Mouse (Mus musculus) E14TG2a.4 (cell line): ENCODE results near the gene Pbld1.
A peak's percentile ranks its signal among the peaks of the same experiment; 100 is the strongest.

Source experiments
- H3K27me3 ChIP-seq: 2 replicates; pipeline ENCODE4 v1.6.1; 2014; ENCODE audit warnings: low read length, control low read depth; ENCODE audit not compliant: insufficient read depth
- H3K36me3 ChIP-seq: 2 replicates; pipeline ENCODE4 v1.6.1; 2014; ENCODE audit warnings: low read length, control low read depth; ENCODE audit not compliant: insufficient read depth
- H3K4me1 ChIP-seq: replicated peaks from 2 replicates; pipeline ENCODE4 v1.6.1; 2014; ENCODE audit warnings: low read depth, low read length, control low read depth
- H3K4me3 ChIP-seq: replicated peaks from 2 replicates; pipeline ENCODE4 v1.5.1; 2014; ENCODE audit warnings: mild to moderate bottlenecking, low read length
- H3K9me3 ChIP-seq: 2 replicates; pipeline ENCODE4 v1.6.1; 2014; ENCODE audit warnings: low read length, control low read depth
- CTCF ChIP-seq: conservative IDR thresholded peaks from 2 replicates; pipeline ENCODE4 v1.5.1; 2014; ENCODE audit warnings: low read length
- NANOG ChIP-seq: IDR thresholded peaks from 2 replicates; pipeline ENCODE4 v1.6.1; 2014; ENCODE audit warnings: borderline replicate concordance, low read length, mixed read lengths
- POU5F1 ChIP-seq: IDR thresholded peaks from 2 replicates; pipeline ENCODE4 v1.6.1; 2014; ENCODE audit warnings: low read length, borderline replicate concordance

Gene Pbld1

DNA sequence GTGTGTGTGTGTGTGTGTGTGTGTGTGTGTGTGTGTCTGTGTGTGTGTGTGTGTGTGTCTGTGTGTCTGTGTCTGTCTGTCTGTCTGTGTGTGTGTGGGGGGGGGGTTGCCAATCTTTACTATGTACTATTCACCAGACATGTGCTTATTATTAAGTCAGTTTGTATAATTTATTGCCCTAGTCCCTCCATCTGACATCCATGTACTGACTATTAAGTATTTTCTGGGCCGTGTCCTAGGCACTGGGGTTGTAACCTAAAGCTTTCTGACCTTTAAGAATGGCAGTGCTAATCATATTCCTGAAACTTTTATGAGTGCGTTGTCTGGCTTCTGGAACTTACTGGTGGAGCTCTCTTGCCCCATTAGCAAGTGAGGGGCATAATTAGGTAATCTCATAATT is 36.8 kb downstream of the Pbld1 start:
- Histone ChIP-seq H3K27me3 (peaks cover 69% of the 10 kb centered on the region), H3K4me3 (no peak overlapping the region), H3K4me1 (peaks cover 10% of the 10 kb centered on the region), H3K36me3 (no peaks in the 10 kb centered on the region), H3K9me3 (peaks cover 12% of the 10 kb centered on the region)
- TF ChIP-seq CTCF (no peak), POU5F1 (no peak), NANOG (no peak)

DNA sequence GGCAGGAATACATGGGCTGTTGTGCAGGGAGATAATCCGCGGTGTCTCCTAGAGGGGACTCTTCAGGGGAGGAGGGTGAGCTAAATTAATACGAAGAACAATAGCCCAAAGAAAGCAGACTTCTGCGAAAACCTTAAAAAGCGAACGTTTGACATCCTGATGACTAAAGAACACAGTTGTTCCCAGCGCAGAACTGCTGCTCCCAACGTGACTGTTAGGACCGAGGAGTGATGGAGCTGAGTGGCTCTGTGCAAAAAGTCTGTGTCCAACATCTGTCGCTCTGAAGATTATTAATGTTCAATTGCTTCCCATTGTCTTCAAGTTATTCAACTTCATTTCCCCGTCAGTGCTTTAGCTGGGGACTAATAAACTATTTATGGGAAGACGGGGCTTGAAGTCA is 38.2 kb downstream of the Pbld1 start:
- Histone ChIP-seq H3K4me1 (peaks cover 6% of the 10 kb centered on the region), H3K4me3 (no peak overlapping the region), H3K36me3 (no peaks in the 10 kb centered on the region), H3K27me3 (peaks cover 56% of the 10 kb centered on the region), H3K9me3 (peaks cover 26% of the 10 kb centered on the region)
- TF ChIP-seq POU5F1, result no peak

DNA sequence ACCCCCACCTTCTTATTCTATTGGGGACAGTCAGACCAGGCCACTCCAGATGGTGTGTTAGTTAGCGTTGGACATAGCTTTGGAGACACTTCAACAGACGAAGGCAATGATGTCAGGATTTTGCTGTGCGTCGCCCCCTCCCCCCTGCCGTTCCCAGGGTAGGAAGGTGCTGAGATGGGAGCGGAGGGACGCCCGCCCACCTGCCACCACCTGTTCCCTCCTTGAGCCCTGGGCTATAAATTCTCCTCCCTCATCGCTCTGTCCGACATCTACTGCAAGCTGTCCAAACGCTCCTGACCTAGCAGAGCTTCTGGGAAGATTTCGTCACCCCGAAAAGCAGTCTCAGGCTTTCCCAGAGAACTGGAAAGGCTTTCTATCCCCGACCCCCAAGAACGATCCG is 39.6 kb downstream of the Pbld1 start, which contains the start of gene Atoh7:
Atoh7 (plus strand) TSS at position 131 of the 400 bp plus-strand sequence.
- Histone ChIP-seq H3K4me3 (peak within 1 kb of the TSS; percentile 82), H3K9me3 (peaks cover 33% of the 10 kb centered on the region), H3K27me3 (peaks cover 47% of the 10 kb centered on the region), H3K4me1 (peaks cover 6% of the 10 kb centered on the region), H3K36me3 (no peaks in the 10 kb centered on the region)
- TF ChIP-seq POU5F1 (no peak), CTCF (no peak), NANOG (no peak)

DNA sequence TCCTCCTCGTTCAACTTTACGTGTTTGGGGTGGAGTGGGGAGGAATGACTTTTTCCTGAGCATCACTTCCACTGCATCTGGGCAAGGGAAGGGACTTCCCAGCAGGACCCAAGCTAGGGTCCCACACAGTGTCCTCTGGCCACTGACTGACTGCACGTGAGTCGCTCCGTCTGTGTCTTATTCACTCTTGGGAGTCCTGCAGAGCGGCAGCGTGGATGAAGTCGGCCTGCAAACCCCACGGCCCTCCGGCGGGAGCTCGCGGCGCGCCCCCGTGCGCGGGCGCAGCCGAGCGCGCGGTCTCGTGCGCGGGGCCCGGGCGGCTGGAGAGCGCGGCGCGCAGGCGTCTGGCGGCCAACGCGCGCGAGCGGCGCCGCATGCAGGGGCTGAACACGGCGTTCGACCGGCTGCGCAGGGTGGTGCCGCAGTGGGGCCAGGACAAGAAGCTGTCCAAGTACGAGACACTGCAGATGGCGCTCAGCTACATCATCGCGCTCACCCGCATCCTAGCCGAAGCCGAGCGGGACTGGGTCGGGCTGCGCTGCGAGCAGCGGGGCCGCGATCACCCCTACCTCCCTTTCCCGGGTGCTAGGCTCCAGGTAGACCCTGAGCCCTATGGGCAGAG is 40.1 kb downstream of the Pbld1 start:
- Histone ChIP-seq H3K27me3 (peaks cover 45% of the 10 kb centered on the region), H3K4me1 (peaks cover 6% of the 10 kb centered on the region), H3K36me3 (no peaks in the 10 kb centered on the region), H3K9me3 (peaks cover 33% of the 10 kb centered on the region), H3K4me3 (peak overlapping the region; percentile 82)
- TF ChIP-seq POU5F1 (no peak), CTCF (no peak), NANOG (no peak)

DNA sequence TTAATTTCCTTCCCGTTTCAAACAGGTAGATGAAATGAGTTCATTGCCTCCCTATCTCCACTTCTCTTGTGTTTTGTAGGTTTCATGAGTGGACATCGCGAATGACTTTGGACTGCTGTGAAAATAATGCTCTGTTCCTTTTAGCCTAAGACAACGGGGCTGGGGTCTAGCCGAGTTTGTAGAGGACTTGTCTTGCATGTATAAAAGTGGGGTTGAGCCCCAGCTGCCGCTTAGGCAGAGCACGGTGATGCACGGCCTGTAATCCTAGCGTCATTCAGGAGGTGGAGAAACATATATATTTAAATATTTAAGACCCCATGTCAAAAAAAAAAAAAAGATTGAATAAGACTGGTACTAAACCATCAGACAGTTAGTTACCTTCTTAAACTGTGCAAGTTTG is 40.7 kb downstream of the Pbld1 start:
- H3K4me1 ChIP-seq, result peaks cover 6% of the 10 kb centered on the region
- H3K36me3 ChIP-seq, result no peaks in the 10 kb centered on the region
- peaks cover 33% of the 10 kb centered on the region for H3K9me3 ChIP-seq
- TF ChIP-seq POU5F1 (no peak), NANOG (no peak), CTCF (no peak)
- H3K4me3 ChIP-seq, result peak overlapping the region; percentile 82
- peaks cover 40% of the 10 kb centered on the region for H3K27me3 ChIP-seq

DNA sequence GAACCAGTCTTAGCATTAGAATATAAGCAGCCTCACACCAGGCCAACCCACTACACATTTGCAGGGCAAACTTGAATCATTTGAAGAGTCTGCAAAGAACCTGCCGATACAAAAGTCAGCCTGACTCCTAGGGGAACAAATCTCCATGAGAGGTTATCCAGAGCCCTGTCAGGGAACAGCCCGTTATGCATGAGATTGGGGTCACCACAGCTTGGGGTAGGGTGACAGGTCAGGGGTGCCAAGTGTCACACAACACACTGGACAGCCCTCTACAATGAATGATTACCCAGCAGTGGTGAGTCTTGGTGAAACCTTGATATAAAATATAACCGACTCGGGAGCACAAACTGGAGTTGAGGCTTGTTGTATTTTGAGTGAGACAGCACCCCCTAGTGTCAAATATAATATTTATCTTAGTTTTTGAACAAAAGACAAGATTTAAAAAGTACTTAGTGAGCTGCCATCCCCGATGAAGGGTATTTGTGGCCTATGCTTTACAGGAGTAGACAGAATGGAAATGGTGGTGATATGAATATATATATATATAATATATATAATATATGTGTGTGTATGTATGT is 53.2 kb downstream of the Pbld1 start:
- Histone ChIP-seq H3K9me3 (peaks cover 39% of the 10 kb centered on the region), H3K4me3 (peak overlapping the region; percentile 17; the same call in 1 of the 2 replicates)

DNA sequence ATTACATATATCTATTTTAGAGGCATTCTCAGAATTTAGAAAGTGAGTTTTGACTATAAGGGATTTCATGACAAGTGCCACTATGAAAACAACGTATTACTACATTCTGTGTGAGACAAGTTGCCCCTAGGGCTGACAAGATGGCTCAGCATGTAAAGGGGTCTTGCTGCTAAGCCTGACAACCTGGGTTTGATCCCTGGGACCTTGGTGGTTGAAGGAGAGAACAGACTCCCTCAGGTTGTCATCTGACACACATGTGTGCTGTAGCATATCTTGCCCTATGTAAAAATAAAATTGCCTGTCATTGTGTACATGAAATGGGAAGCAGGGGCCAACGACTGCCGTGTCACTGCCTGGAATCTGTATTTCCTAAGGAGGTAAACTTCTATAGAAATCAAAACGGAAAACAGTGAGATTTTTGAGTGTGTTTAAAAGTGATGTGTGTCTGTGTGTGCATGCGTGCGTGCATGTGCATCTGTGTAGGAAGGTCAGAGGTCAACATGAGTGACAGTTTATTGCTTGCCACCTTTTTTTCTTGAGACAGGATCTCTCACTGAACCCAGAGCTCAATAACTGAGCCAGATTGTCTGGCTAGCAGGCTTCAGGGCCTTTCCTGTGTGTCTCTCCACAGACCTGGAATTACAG is 53.9 kb downstream of the Pbld1 start:
- no peaks in the 10 kb centered on the region; the same call in 1 of the 2 replicates for H3K36me3 ChIP-seq
- no peak overlapping the region for H3K4me3 ChIP-seq
- TF ChIP-seq NANOG (no peak), POU5F1 (no peak), CTCF (no peak)
- peaks cover 10% of the 10 kb centered on the region for H3K4me1 ChIP-seq
- H3K9me3 ChIP-seq, result peaks cover 39% of the 10 kb centered on the region
- H3K27me3 ChIP-seq, result no peaks in the 10 kb centered on the region

More for the DNA sequence above, 53.2 kb downstream of the Pbld1 start:
- peaks cover 10% of the 10 kb centered on the region for H3K4me1 ChIP-seq
- H3K36me3 ChIP-seq, result no peaks in the 10 kb centered on the region; the same call in 1 of the 2 replicates
- no peaks in the 10 kb centered on the region for H3K27me3 ChIP-seq
- TF ChIP-seq POU5F1 (no peak), NANOG (no peak), CTCF (no peak)

DNA sequence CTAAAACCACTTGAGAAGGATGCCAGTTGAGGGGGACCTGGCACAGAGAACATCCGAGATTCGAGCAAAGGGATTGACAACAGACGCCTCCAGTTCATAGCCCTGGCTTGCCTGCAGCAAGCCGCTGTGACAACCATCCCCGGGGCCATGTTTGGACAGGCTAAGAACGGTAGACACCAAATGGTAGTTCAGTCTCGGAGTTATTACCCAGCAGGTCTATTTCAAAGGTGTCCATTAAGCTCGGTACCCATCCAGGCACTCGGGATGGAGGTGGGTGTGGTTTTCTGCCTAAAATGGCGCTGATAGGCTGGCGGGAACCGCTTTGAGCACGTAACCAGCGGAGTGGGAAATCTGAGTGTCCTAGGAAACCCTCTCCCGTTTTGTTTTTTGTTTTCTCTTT is 55.9 kb downstream of the Pbld1 start:
- Histone ChIP-seq H3K4me3 (no peak overlapping the region), H3K4me1 (peaks cover 10% of the 10 kb centered on the region), H3K9me3 (peaks cover 37% of the 10 kb centered on the region), H3K27me3 (no peaks in the 10 kb centered on the region), H3K36me3 (no peaks in the 10 kb centered on the region; the same call in 1 of the 2 replicates)
- no peak for TF ChIP-seq NANOG
- TF ChIP-seq CTCF, result no peak
- no peak for TF ChIP-seq POU5F1
